Mouse (Mus musculus): ENCODE data around the gene Arglu1. TPM values are rescaled to one million over a fixed set of nuclear protein-coding genes. Genes with fewer than 3 reads are reported as not detected.

Gene Arglu1
- polyA plus RNA-seq, 1 experiment from 2014 or later: 135 TPM

DNA sequence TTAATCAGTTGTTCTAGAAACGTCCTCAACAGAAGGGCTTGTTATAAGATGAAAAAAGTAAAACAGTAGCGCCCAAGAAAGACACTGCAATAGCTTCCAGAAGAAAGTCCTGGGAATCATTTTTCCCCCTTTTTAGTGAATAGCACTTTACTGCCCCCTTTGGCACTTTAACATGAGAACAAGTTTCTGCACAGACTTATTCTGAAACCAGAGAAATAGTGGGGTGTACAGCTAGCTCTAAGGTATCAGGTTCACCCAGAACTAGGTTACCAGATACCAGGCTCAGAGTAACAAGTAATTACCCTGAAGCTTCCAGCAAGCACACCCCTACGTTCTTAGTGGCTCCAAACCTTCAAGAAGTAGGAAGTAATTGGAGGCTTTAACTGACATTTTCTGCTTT is 43.0 kb downstream of the Arglu1 start:
- no peaks in the 10 kb centered on the region for H3K9me3 ChIP-seq (ENCODE audit: control insufficient read depth, low read length)
- no peak for ATAC-seq (replicated peaks; ENCODE audit: low FRiP score, low TSS enrichment, low read depth)
- no peaks in the 10 kb centered on the region for H3K27me3 ChIP-seq (replicated peaks; ENCODE audit: control insufficient read depth, insufficient read depth, low read length)
- no peaks in the 10 kb centered on the region for H3K36me3 ChIP-seq (ENCODE audit: control insufficient read depth, insufficient read depth, low read length)
- H3K4me2 ChIP-seq (ENCODE audit: low read length): no peak overlapping the region
- no peak overlapping the region for H3K4me3 ChIP-seq (ENCODE audit: low read depth, low read length)
- H3K27ac ChIP-seq (ENCODE audit: low read depth): no peak overlapping the region
- peaks cover 20% of the 10 kb centered on the region for H3K4me1 ChIP-seq (replicated peaks; ENCODE audit: control insufficient read depth, insufficient read depth, low read length)
- 64% methylated on average over 3 of the region's 3 CpGs for WGBS
- DNase-seq (ENCODE audit: low spot score): no peak
- no peak overlapping the region for H3K9ac ChIP-seq (ENCODE audit: low read length)

DNA sequence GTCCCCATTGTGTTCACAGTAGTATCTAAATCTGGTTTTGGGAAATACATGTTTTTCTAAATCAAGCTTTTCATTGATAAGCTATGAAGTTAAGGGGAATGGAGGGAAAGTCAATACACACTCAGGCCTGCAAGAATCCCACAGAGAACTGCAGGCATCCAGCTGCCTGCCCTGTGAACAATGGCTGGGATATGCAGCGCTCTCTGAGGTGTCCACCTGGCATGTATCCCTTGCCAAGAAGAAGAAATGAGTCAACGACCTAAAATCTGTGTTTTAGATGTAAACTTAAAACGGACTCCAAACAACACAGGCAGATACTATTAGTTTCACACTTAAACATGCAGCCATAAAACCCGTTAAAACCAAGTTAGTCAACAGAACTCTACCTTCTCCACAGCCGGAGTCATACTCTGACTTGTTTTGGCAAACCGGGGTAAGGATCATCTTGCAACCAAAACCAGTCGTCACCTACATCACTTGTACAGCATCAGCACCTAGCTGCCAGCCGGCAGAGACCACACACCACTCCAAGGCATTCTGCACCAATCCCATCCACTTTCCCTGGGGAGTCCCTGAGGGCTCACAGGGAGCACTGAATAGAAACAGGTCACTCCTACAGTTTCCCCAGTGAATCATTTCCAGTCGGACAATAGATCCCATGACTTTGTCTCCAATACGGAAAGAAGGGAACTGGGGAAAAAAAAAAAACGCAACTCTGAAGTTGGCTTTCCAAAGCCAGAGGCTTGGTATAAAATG is 46.0 kb downstream of the Arglu1 start:
- 73% methylated on average over 11 of the region's 11 CpGs for WGBS

DNA sequence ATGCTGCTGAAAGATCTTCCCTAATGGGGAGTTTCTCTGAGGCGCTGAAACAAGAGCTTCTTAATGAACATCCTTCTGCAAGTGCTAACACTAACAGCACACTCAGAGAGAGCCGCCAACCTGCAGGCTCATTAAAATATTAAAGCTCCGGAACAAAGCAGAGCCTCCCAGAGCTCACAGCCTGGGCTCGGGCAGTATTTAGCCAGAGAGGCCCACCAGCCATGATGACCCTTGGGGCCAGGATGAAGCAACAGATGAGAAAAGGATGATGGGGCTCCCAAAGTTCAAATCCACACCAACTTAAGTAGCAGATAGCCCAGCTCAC is 50.1 kb downstream of the Arglu1 start:
- H3K9me3 ChIP-seq (ENCODE audit: control insufficient read depth, low read length): no peaks in the 10 kb centered on the region
- H3K27me3 ChIP-seq (replicated peaks; ENCODE audit: control insufficient read depth, insufficient read depth, low read length): no peaks in the 10 kb centered on the region
- no peak overlapping the region for H3K4me2 ChIP-seq (ENCODE audit: low read length)
- H3K27ac ChIP-seq (ENCODE audit: low read depth): no peak overlapping the region
- WGBS: 21% methylated on average over 4 of the region's 4 CpGs
- no peak overlapping the region for H3K4me3 ChIP-seq (ENCODE audit: low read depth, low read length)
- H3K36me3 ChIP-seq (ENCODE audit: control insufficient read depth, insufficient read depth, low read length): peaks cover 12% of the 10 kb centered on the region
- H3K4me1 ChIP-seq (replicated peaks; ENCODE audit: control insufficient read depth, insufficient read depth, low read length): no peaks in the 10 kb centered on the region; the same call in 1 of the 2 replicates
- DNase-seq (ENCODE audit: low spot score) (no peak), ATAC-seq (replicated peaks; ENCODE audit: low FRiP score, low TSS enrichment, low read depth) (no peak)
- H3K9ac ChIP-seq (ENCODE audit: low read length): no peak overlapping the region

More for the DNA sequence above, 46.0 kb downstream of the Arglu1 start:
- DNase-seq (ENCODE audit: low spot score): no peak
- H3K27me3 ChIP-seq (replicated peaks; ENCODE audit: control insufficient read depth, insufficient read depth, low read length): no peaks in the 10 kb centered on the region
- H3K36me3 ChIP-seq (ENCODE audit: control insufficient read depth, insufficient read depth, low read length): no peaks in the 10 kb centered on the region
- H3K27ac ChIP-seq (ENCODE audit: low read depth): no peak overlapping the region
- no peak overlapping the region for H3K9ac ChIP-seq (ENCODE audit: low read length)
- H3K9me3 ChIP-seq (ENCODE audit: control insufficient read depth, low read length): no peaks in the 10 kb centered on the region
- no peak for ATAC-seq (replicated peaks; ENCODE audit: low FRiP score, low TSS enrichment, low read depth)
- no peak overlapping the region for H3K4me2 ChIP-seq (ENCODE audit: low read length)
- peaks cover 5% of the 10 kb centered on the region for H3K4me1 ChIP-seq (replicated peaks; ENCODE audit: control insufficient read depth, insufficient read depth, low read length)
- H3K4me3 ChIP-seq (ENCODE audit: low read depth, low read length): no peak overlapping the region

DNA sequence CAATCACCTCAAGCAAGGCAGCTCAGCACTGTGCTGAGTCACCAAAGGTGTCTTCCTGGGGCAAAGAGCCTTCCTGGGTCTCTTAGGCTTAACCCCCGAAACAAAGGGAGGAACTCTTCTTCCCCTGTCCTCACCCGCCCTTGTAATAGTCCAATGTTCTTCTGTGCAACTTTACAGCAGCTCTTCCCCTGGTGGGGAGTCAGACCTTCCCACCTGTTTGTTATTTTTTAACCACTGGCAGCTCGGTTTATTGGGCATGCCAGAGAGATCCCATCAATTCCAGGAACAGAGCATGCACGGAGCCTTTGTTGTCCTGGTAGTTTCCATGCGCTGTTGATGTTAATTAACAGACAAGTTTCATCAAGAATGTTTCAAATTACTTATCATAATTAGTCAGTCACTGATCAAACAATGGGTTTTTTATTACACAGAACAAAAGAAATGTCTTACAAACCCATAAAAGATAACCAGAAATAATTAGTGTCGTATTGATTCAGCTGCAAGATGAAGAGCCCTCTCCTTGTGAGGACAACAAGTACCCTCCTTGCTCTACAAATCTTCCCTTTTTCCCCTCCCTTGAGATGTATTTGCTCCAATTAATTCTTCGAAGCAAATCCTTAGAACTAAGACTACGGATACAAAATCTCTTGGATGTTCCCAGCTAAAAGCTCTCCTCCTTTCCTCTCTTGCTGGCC is 50.6 kb downstream of the Arglu1 start:
- no peaks in the 10 kb centered on the region for H3K9me3 ChIP-seq (ENCODE audit: control insufficient read depth, low read length)
- no peak for DNase-seq (ENCODE audit: low spot score)
- peaks cover 12% of the 10 kb centered on the region for H3K36me3 ChIP-seq (ENCODE audit: control insufficient read depth, insufficient read depth, low read length)
- no peak for ATAC-seq (replicated peaks; ENCODE audit: low FRiP score, low TSS enrichment, low read depth)
- H3K9ac ChIP-seq (ENCODE audit: low read length): no peak overlapping the region
- WGBS: 47% methylated on average over 8 of the region's 8 CpGs
- H3K4me2 ChIP-seq (ENCODE audit: low read length): no peak overlapping the region
- no peaks in the 10 kb centered on the region; the same call in 1 of the 2 replicates for H3K4me1 ChIP-seq (replicated peaks; ENCODE audit: control insufficient read depth, insufficient read depth, low read length)
- H3K4me3 ChIP-seq (ENCODE audit: low read depth, low read length): no peak overlapping the region
- no peak overlapping the region for H3K27ac ChIP-seq (ENCODE audit: low read depth)
- H3K27me3 ChIP-seq (replicated peaks; ENCODE audit: control insufficient read depth, insufficient read depth, low read length): no peaks in the 10 kb centered on the region

DNA sequence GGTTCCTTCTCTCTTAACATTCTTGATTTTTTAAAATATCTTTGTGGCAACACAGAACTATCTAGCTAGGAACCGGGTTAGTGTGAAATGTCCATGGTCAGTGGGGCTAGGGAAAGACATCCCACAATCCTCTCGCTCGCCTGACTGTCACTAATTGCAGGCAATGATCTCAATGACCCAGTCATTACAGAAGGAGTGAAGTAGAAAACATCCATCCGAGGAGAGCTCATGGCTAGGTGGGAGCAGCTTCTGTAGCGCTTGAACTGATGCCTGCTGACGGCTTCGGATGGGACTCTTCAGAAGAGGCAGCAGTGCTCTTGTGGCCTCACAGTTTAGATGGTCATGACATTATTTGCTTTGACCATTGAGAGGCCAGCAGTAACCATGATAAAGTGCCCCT is 58.9 kb downstream of the Arglu1 start:
- no peak for ATAC-seq (replicated peaks; ENCODE audit: low FRiP score, low TSS enrichment, low read depth)
- no peak for DNase-seq (ENCODE audit: low spot score)
- Histone ChIP-seq H3K9me3 (ENCODE audit: control insufficient read depth, low read length) (peaks cover 1% of the 10 kb centered on the region; the same call in 1 of the 2 replicates), H3K36me3 (ENCODE audit: control insufficient read depth, insufficient read depth, low read length) (peaks cover 12% of the 10 kb centered on the region; the same call in 1 of the 2 replicates), H3K4me2 (ENCODE audit: low read length) (no peak overlapping the region), H3K4me1 (replicated peaks; ENCODE audit: control insufficient read depth, insufficient read depth, low read length) (no peaks in the 10 kb centered on the region), H3K27me3 (replicated peaks; ENCODE audit: control insufficient read depth, insufficient read depth, low read length) (no peaks in the 10 kb centered on the region), H3K4me3 (ENCODE audit: low read depth, low read length) (no peak overlapping the region), H3K9ac (ENCODE audit: low read length) (no peak overlapping the region), H3K27ac (ENCODE audit: low read depth) (no peak overlapping the region)
- WGBS: 78% methylated on average over 7 of the region's 7 CpGs

DNA sequence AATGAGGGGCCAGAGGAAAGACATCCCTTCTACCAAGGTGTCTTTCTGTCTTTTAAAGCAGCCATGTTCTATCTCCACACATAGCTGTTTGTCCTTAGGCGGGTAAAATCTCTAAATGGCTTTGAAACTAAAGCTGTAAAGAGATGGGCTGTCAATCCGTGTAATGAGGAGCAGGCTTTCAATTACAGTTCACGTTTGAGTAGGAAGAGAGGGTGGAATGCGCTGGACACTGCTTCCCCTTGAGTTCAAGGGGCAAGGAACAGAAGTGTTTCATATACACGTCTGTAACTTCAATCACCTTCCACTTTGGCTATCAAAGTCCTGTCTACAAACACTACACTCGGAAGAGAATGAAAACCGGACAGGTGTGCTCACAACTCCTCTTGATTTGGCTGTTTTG is 66.3 kb downstream of the Arglu1 start:
- H3K4me1 ChIP-seq (replicated peaks; ENCODE audit: control insufficient read depth, insufficient read depth, low read length): no peaks in the 10 kb centered on the region
- WGBS: 53% methylated on average over 7 of the region's 7 CpGs
- ATAC-seq (replicated peaks; ENCODE audit: low FRiP score, low TSS enrichment, low read depth) (no peak), DNase-seq (ENCODE audit: low spot score) (no peak)
- peaks cover 3% of the 10 kb centered on the region; the same call in 1 of the 2 replicates for H3K9me3 ChIP-seq (ENCODE audit: control insufficient read depth, low read length)
- H3K4me2 ChIP-seq (ENCODE audit: low read length): no peak overlapping the region
- H3K4me3 ChIP-seq (ENCODE audit: low read depth, low read length): no peak overlapping the region
- peaks cover 44% of the 10 kb centered on the region for H3K36me3 ChIP-seq (ENCODE audit: control insufficient read depth, insufficient read depth, low read length)
- H3K27ac ChIP-seq (ENCODE audit: low read depth): no peak overlapping the region
- H3K27me3 ChIP-seq (replicated peaks; ENCODE audit: control insufficient read depth, insufficient read depth, low read length): no peaks in the 10 kb centered on the region
- no peak overlapping the region for H3K9ac ChIP-seq (ENCODE audit: low read length)

DNA sequence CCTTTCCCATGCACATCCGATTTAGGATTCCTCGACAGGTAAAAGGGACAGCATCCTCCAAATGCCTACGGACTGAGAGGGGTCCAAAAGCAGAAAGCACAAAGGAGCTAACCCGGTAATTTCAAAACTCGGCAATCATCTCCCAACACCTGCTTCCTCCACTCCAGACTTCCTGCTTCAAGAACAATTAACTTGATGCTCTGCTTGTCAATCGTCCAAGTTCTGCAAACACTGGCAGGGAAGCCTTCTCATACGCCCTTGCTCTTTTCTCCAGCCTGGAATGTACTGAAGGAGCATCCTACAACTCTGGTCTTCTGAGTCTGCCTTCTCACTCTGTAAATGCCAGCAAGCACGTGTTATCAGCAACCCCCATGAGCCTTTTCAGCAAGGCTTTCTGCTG is 66.8 kb downstream of the Arglu1 start:
- no peak for DNase-seq (ENCODE audit: low spot score)

DNA sequence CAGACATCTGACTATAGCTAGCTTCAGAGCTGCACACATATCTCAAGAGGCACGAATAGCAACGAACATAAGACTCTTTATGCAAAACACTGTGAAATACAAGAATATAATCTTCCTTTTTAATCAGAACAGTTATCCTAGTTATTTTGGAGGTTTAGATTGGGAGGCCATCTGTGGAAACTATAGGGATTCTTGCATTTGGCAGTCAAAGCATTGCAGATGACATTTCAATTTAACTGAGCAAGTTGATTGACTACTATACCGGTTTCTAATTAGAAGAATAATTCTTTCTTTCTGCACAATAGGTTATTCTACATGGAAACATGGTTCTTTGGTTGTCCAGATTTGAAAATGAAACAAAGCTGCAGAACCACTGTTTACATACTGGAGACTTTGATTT is 67.8 kb downstream of the Arglu1 start:
- Histone ChIP-seq H3K27me3 (replicated peaks; ENCODE audit: control insufficient read depth, insufficient read depth, low read length) (no peaks in the 10 kb centered on the region), H3K4me2 (ENCODE audit: low read length) (no peak overlapping the region), H3K36me3 (ENCODE audit: control insufficient read depth, insufficient read depth, low read length) (peaks cover 54% of the 10 kb centered on the region), H3K9me3 (ENCODE audit: control insufficient read depth, low read length) (peaks cover 3% of the 10 kb centered on the region; the same call in 1 of the 2 replicates), H3K4me3 (ENCODE audit: low read depth, low read length) (no peak overlapping the region), H3K27ac (ENCODE audit: low read depth) (no peak overlapping the region), H3K9ac (ENCODE audit: low read length) (no peak overlapping the region), H3K4me1 (replicated peaks; ENCODE audit: control insufficient read depth, insufficient read depth, low read length) (no peaks in the 10 kb centered on the region)
- no peak for DNase-seq (ENCODE audit: low spot score)
- 90% methylated on average over 3 of the region's 3 CpGs for WGBS
- ATAC-seq (replicated peaks; ENCODE audit: low FRiP score, low TSS enrichment, low read depth): no peak

More for the DNA sequence above, 66.8 kb downstream of the Arglu1 start:
- Histone ChIP-seq H3K9me3 (ENCODE audit: control insufficient read depth, low read length) (peaks cover 3% of the 10 kb centered on the region; the same call in 1 of the 2 replicates), H3K27me3 (replicated peaks; ENCODE audit: control insufficient read depth, insufficient read depth, low read length) (no peaks in the 10 kb centered on the region), H3K27ac (ENCODE audit: low read depth) (no peak overlapping the region), H3K4me3 (ENCODE audit: low read depth, low read length) (no peak overlapping the region), H3K4me2 (ENCODE audit: low read length) (no peak overlapping the region), H3K36me3 (ENCODE audit: control insufficient read depth, insufficient read depth, low read length) (peaks cover 48% of the 10 kb centered on the region), H3K9ac (ENCODE audit: low read length) (no peak overlapping the region), H3K4me1 (replicated peaks; ENCODE audit: control insufficient read depth, insufficient read depth, low read length) (no peaks in the 10 kb centered on the region)
- 61% methylated on average over 8 of the region's 8 CpGs for WGBS
- no peak for ATAC-seq (replicated peaks; ENCODE audit: low FRiP score, low TSS enrichment, low read depth)

All from intestine, embryonic 14.5 days (tissue).